Mouse (Mus musculus) erythroblast, embryonic 14.5 days (primary cell): Measurements from ENCODE around the gene Lrguk.

Experiments
- GATA1 ChIP-seq: IDR thresholded peaks from 2 replicates; pipeline ENCODE4 v1.6.1; 2012; ENCODE audit warnings: low read length, inconsistent platforms, mixed read lengths
- TAL1 ChIP-seq: IDR thresholded peaks from 3 replicates; pipeline ENCODE4 v1.6.1; 2012; ENCODE audit warnings: low read length, inconsistent platforms, mixed read lengths

- TF ChIP-seq TAL1 (no peak), GATA1 (no peak)
These were observed 119.8 kb downstream of the Lrguk start for GRCm38 (mm10) chr6:34149066-34149465.
